36 mouse cellular contexts compared by ENCODE assay signal in the genomic region with DNA sequence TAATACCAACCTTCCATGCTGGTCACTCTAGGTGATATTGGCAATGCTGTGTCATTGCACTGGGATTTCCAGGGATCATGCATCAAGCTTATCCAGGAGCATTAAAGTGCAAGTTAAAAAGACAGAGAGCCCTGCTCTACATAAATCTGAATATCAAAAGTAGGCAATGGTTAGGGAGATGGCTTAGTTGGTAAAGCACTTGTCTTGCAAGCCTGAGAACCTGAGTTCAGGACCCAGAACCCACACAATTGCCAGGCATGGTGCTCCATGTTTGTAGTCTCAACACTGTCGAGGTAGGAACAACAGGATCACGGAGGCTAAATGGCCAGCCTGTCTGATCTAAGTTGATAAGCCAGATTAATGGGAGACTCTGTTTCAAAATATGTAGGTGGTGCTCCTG. TPM values are rescaled to one million over a fixed set of nuclear protein-coding genes. Genes with fewer than 3 reads are reported as not detected.
"Had no signal": no experiment of that assay in that cellular context is flagged by ENCODE, and none has a peak within 500 bp of the region (broad histone marks: within the 10 kb centered on the region; RNA-seq: fewer than 3 reads in every experiment).

No protein-coding gene starts in this region.

- ATAC-seq: hindbrain, embryonic 16.5 days; inflammation-experienced regulatory T-cells, adult 6 months; intestine, embryonic 15.5 days; intestine, postnatal 0 days; liver, postnatal 0 days had no signal

- H3K27ac ChIP-seq: heart, embryonic 10.5 days; hindbrain, embryonic 14.5 days; intestine, embryonic 15.5 days; layer of hippocampus, adult 2 months; left cerebral cortex, adult 2 months; limb, embryonic 10.5 days; limb, embryonic 12.5 days; liver, embryonic 13.5 days; liver, embryonic 15.5 days had no signal

- H3K4me3 ChIP-seq: heart, embryonic 10.5 days; heart, embryonic 12.5 days; intestine, embryonic 15.5 days; layer of hippocampus, adult 2 months; left cerebral cortex, adult 2 months; limb, embryonic 10.5 days; limb, embryonic 12.5 days; liver, embryonic 13.5 days; liver, embryonic 15.5 days had no signal

- H3K4me1 ChIP-seq: heart, embryonic 10.5 days; heart, embryonic 12.5 days; intestine, embryonic 15.5 days; limb, embryonic 12.5 days; liver, embryonic 13.5 days; liver, embryonic 15.5 days had no signal

- H3K36me3 ChIP-seq: heart, embryonic 10.5 days; heart, embryonic 12.5 days; intestine, embryonic 15.5 days; limb, embryonic 10.5 days; limb, embryonic 12.5 days; liver, embryonic 13.5 days; liver, embryonic 15.5 days had no signal

- H3K4me2 ChIP-seq: heart, embryonic 12.5 days; hindbrain, embryonic 14.5 days; intestine, embryonic 15.5 days; limb, embryonic 12.5 days; liver, embryonic 11.5 days; liver, embryonic 13.5 days; liver, embryonic 15.5 days had no signal

- H3K9me3 ChIP-seq: heart, embryonic 10.5 days; heart, embryonic 12.5 days; intestine, embryonic 15.5 days; limb, embryonic 10.5 days; limb, embryonic 12.5 days; liver, embryonic 13.5 days; liver, embryonic 15.5 days had no signal

- H3K27me3 ChIP-seq: intestine, embryonic 15.5 days; limb, embryonic 12.5 days; liver, embryonic 13.5 days; liver, embryonic 15.5 days had no signal

- H3K9ac ChIP-seq: heart, embryonic 12.5 days; hindbrain, embryonic 14.5 days; intestine, embryonic 15.5 days; limb, embryonic 12.5 days; liver, embryonic 13.5 days; liver, embryonic 15.5 days; liver, postnatal 0 days had no signal

- DNase-seq: gastrocnemius, postnatal 14 days; gastrocnemius, postnatal 36 days; heart, adult 18-20 months; heart, postnatal 10 days; heart, postnatal 36 days; kidney, adult 18-20 months; kidney, adult 8-10 months; kidney, postnatal 10 days; kidney, postnatal 25 days; kidney, postnatal 4 days; liver, embryonic 13.5 days; liver, postnatal 0 days had no signal

RNA-seq across cellular contexts. Expression of gene Crp, which starts 3.5 kb away (rescaled TPM):
- total RNA-seq: gastrocnemius, adult 18-20 months; gastrocnemius, postnatal 14 days; granulocyte monocyte progenitor cell, adult 5-6 weeks; heart, adult 8-10 months; heart, postnatal 10 days; heart, postnatal 36 days; hematopoietic stem cell, adult 5-6 weeks; layer of hippocampus, adult 2 months; layer of hippocampus, postnatal 10 days; layer of hippocampus, postnatal 25 days; left cerebral cortex, adult 2 months; left cerebral cortex, postnatal 14 days; left cerebral cortex, postnatal 36 days had no signal
- polyA plus RNA-seq: heart, embryonic 14.5 days; hindbrain, embryonic 11.5 days; hindbrain, embryonic 16.5 days; inflammation-experienced regulatory T-cells, adult 6 months; limb, embryonic 10.5 days; limb, embryonic 12.5 days; limb, embryonic 14.5 days had no signal
